Mouse (Mus musculus) lung, adult 2 months (tissue): ENCODE data around the gene Lrriq1.

Experiments used
- CTCF ChIP-seq: fragments of 200-500 bp; IDR thresholded peaks from 2 replicates; pipeline ENCODE4 v1.5.1; 2011; ENCODE audit warnings: mild to moderate bottlenecking, low read length, control low read depth; ENCODE audit not compliant: insufficient read depth
- POLR2A ChIP-seq: fragments of 200-500 bp; IDR thresholded peaks from 2 replicates; pipeline ENCODE4 v1.6.1; 2011; ENCODE audit warnings: low read depth, mild to moderate bottlenecking, control low read depth, low read length, borderline replicate concordance; ENCODE audit errors: extremely low read depth

DNA sequence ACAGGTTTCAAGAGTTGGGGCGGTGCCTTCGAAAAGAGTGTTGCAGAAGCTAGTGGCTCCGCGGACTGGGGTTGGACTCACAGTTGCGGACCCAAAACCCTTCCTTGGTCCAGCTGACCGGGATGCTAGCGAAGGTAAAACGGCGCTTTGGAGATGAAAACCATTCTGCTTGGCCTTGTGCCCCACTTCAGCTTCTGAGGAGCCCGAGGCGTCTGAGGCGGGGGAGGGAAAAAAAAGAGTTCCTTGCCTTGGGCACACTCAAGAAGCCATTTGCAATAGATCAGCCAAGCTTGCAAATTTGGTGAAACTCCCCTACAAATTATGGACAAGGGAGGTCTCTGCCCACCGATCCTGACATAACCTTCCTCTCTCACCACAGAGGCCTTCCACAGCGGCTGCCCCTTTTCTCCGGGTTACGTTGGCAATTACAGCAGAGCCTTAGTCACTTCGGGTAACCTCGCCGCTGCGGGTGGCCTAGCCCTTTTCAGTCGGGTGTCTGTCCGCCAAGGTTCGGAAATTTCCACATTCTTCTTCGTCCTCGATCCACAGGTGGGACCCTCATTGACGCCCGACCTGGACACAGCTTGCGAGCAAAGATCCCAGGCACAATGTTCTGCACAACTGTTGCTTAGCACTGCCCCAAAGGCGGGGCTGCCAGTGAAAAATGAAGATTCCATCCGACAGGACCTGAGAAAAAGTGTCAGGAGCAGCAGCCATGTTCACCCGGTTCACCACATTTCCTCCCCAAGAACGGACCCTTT lies 206.2 kb downstream of the Lrriq1 start, which contains the start of gene Alx1:
- no peak for TF ChIP-seq CTCF
- no peak for TF ChIP-seq POLR2A
